Mouse (Mus musculus): ENCODE results near the gene Ddx20.
"Not testable (repeated sequence)": the region's sequence is repeated elsewhere in the genome, so short reads cannot be mapped to it uniquely, and the experiment has no call there.

DNA sequence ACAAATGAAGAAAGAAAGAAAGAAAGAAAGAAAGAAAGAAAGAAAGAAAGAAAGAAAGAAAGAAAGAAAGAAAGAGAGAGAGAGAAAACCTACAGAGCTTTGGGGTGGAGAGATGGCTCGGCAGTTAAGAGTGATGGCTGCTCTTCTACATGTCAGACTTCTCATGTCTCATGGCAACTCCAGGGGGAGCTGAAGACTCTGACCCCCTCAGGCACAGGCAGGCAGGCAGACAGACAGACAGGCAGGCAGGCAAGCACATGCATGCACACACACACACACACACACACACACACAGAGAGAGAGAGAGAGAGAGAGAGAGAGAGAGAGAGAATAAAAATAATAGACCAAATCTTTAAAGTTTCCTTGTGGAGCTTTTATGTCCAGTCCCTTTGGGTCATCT is 13.4 kb upstream of the Ddx20 start:
- not testable (repeated sequence) for TF ChIP-seq CTCF (IDR thresholded peaks at IDR 0.05; ENCODE audit: borderline replicate concordance, extremely low read depth, insufficient read depth, insufficient read length); POLR2A (IDR thresholded peaks at IDR 0.05; ENCODE audit: borderline replicate concordance, extremely low read depth, insufficient read depth, insufficient read length, poor library complexity, severe bottlenecking)
